Mouse (Mus musculus) liver, embryonic 14.5 days (tissue): ENCODE results near the gene Ptpn12. TPM values are rescaled to one million over a fixed set of nuclear protein-coding genes. Genes with fewer than 3 reads are reported as not detected.

Source experiments
- ATAC-seq: fragments of 200-750 bp; cut with Nextera tagmentation; 2 replicates; pipeline ENCODE4 v1.8.0; 2017; ENCODE audit warnings: moderate number of reproducible peaks, mild to moderate bottlenecking, moderate library complexity; ENCODE audit not compliant: insufficient read depth
- DNase-seq, 3 experiments: peaks; one replicate each; pipeline ENCODE4 v3.0.0-alpha.2; 2012 to 2013; ENCODE audit warnings: low read depth in 3 of 3, low spot score in 3 of 3
- H3K27ac ChIP-seq: fragments of 300-500 bp; sonication (generic); 2 replicates; pipeline ENCODE4 v1.5.1; 2014; ENCODE audit warnings: moderate library complexity, mild to moderate bottlenecking, control low read depth, inconsistent platforms
- H3K27me3 ChIP-seq: fragments of 300-500 bp; sonication (generic); 2 replicates; pipeline ENCODE4 v1.6.1; 2014; ENCODE audit warnings: mild to moderate bottlenecking, low read length, moderate library complexity; ENCODE audit not compliant: control insufficient read depth, insufficient read depth
- H3K36me3 ChIP-seq: fragments of 300-500 bp; sonication (generic); replicated peaks from 2 replicates; pipeline ENCODE4 v1.6.1; 2014; ENCODE audit warnings: low read depth; ENCODE audit not compliant: control insufficient read depth, insufficient read depth
- H3K4me1 ChIP-seq, 2 experiments: fragments of 200-500 bp in 1 of 2; fragments of 300-500 bp in 1 of 2; sonication (generic) in 1 of 2; replicated peaks; 2 replicates each; pipeline ENCODE4 v1.6.1; 2012 to 2014; ENCODE audit warnings: antibody characterized with exemption in 1 of 2, inconsistent platforms in 1 of 2, low read length in 1 of 2; ENCODE audit not compliant: control insufficient read depth in 2 of 2, insufficient read depth in 2 of 2
- H3K4me2 ChIP-seq: fragments of 300-500 bp; sonication (generic); 2 replicates; pipeline ENCODE4 v1.6.1; 2014; ENCODE audit warnings: low read depth, mild to moderate bottlenecking, control low read depth, moderate library complexity
- H3K4me3 ChIP-seq, 2 experiments: fragments of 200-500 bp in 1 of 2; fragments of 300-500 bp in 1 of 2; sonication (generic) in 1 of 2; 2 replicates each; pipeline ENCODE4 v1.5.1; 2012 to 2014; ENCODE audit warnings: low read depth in 2 of 2, low read length in 2 of 2, mild to moderate bottlenecking in 2 of 2, control low read depth in 1 of 2, inconsistent platforms in 1 of 2, moderate library complexity in 1 of 2; ENCODE audit not compliant: insufficient read depth in 1 of 2
- H3K9ac ChIP-seq: fragments of 300-500 bp; sonication (generic); replicated peaks from 2 replicates; pipeline ENCODE4 v1.6.1; 2014; ENCODE audit warnings: mild to moderate bottlenecking, control low read depth, moderate library complexity
- H3K9me3 ChIP-seq: fragments of 300-500 bp; sonication (generic); 2 replicates; pipeline ENCODE4 v1.6.1; 2016; ENCODE audit warnings: low read length, mixed read lengths; ENCODE audit not compliant: control insufficient read depth
- CTCF ChIP-seq: IDR thresholded peaks from 2 replicates; pipeline ENCODE4 v1.5.1; 2016; ENCODE audit warnings: antibody characterized with exemption, low read depth, control low read depth
- EP300 ChIP-seq: IDR thresholded peaks from 2 replicates; pipeline ENCODE4 v1.6.1; 2016; ENCODE audit warnings: antibody characterized with exemption, low read depth
- WGBS: fragments of 180-500 bp; shearing (Covaris S2); extraction: QIAGEN DNeasy Blood & Tissue Kit; methylation state at CpG from one replicate; pipeline ENCODE4 v1.1.7; 2014; ENCODE audit not compliant: insufficient replicate concordance; 5-methylcytosine and 5-hydroxymethylcytosine counted together
- polyA plus RNA-seq, 2 experiments: library from polyadenylated mRNA; depleted of rRNA in 1 of 2; stranded (reverse) in 1 of 2; unstranded in 1 of 2; fragments of >200 nt; fragmentation: Nextera tagmentation in 1 of 2; extraction: Ambion mirVana in 1 of 2; gene quantifications; 2 replicates each; pipeline versions ENCODE4 v1.2.1 to v1.2.3; 2012 to 2014

Ptpn12 gene
- polyA plus RNA-seq, 2 experiments = 14.4 to 18.6 TPM

GRCm38 (mm10) chr5:20973999-20974398 lies 81.7 kb downstream of the Ptpn12 start:
- Histone ChIP-seq H3K4me1 (no peaks in the 10 kb centered on the region; a peak in 1 of 4 replicates), H3K27me3 (no peaks in the 10 kb centered on the region), H3K27ac (no peak overlapping the region), H3K4me3 (no peak overlapping the region), H3K9ac (no peak overlapping the region), H3K9me3 (no peaks in the 10 kb centered on the region), H3K4me2 (no peak overlapping the region), H3K36me3 (no peaks in the 10 kb centered on the region)
- no peak for DNase-seq
- no peak for ATAC-seq
- WGBS = 64% methylated on average over 6 of the region's 7 CpGs
- TF ChIP-seq CTCF (no peak), EP300 (no peak)

DNA sequence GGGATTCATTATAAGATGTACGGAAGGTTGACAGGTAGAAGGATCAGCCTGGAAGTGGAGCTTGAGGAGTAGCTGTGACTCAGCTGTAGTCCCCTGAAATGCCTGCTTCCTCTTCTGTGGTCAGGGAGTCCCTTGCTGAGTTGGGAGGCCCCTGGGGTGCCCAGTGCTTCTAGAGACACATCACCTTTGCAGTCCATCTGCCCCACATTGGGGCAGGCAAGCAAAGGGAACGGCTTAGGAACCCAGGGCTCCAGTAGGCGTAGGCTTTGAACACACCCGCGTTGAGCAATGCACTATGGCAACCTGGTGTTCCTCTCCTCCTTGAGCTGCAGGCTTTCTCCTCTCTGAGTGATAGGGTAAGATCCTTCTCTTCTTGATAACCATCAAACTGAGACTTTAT lies 82.6 kb downstream of the Ptpn12 start:
- Histone ChIP-seq H3K27ac (no peak overlapping the region), H3K9me3 (no peaks in the 10 kb centered on the region), H3K4me1 (no peaks in the 10 kb centered on the region; a peak in 1 of 4 replicates), H3K9ac (no peak overlapping the region), H3K4me3 (no peak overlapping the region), H3K27me3 (no peaks in the 10 kb centered on the region), H3K36me3 (no peaks in the 10 kb centered on the region), H3K4me2 (no peak overlapping the region)
- TF ChIP-seq EP300 (no peak), CTCF (no peak)
- ATAC-seq = no peak
- no peak for DNase-seq
- 21% methylated on average over 5 of the region's 5 CpGs for WGBS

DNA sequence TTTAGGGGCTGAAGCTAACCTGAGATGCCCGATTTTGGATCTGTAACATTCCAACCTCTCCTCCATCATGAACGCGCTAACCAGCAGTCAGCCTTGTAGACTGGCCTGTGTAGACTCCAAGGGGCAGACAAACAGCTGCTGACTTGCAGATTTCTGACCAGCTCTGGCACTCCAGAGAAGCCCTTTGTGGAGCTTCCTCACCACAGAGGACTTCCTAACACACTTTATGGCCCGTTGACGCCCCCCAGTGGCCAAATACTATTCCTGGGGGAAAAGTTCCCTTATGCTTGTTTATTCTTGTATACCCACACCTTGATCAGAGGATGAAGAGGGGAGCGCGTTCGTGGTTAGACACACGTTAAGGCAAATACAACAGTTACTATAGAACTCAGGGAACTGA lies 86.7 kb downstream of the Ptpn12 start:
- H3K4me2 ChIP-seq = no peak overlapping the region
- no peak overlapping the region for H3K9ac ChIP-seq
- WGBS = 38% methylated on average over 9 of the region's 9 CpGs
- TF ChIP-seq EP300 (no peak), CTCF (peak; percentile 69)
- H3K36me3 ChIP-seq = no peaks in the 10 kb centered on the region
- H3K4me3 ChIP-seq = no peak overlapping the region
- no peak overlapping the region for H3K27ac ChIP-seq
- peak; percentile 50; the same call in 1 of the 2 replicates for ATAC-seq
- H3K27me3 ChIP-seq = no peaks in the 10 kb centered on the region
- no peaks in the 10 kb centered on the region; a peak in 1 of 4 replicates for H3K4me1 ChIP-seq
- peak; percentile 45 to 52 (median 52) for DNase-seq
- no peaks in the 10 kb centered on the region for H3K9me3 ChIP-seq

- TF ChIP-seq EP300 = no peak
- no peak for TF ChIP-seq CTCF
- ATAC-seq (no peak), DNase-seq (no peak)
- H3K4me3 ChIP-seq = no peak overlapping the region
- 59% methylated on average over 9 of the region's 9 CpGs for WGBS
- no peaks in the 10 kb centered on the region; a peak in 1 of 4 replicates for H3K4me1 ChIP-seq
- no peaks in the 10 kb centered on the region for H3K9me3 ChIP-seq
- no peaks in the 10 kb centered on the region for H3K27me3 ChIP-seq
- no peak overlapping the region for H3K9ac ChIP-seq
- H3K27ac ChIP-seq = no peak overlapping the region
- no peak overlapping the region for H3K4me2 ChIP-seq
- no peaks in the 10 kb centered on the region for H3K36me3 ChIP-seq
Observed at GRCm38 (mm10) chr5:20968493-20968892, 87.2 kb downstream of the Ptpn12 start.

DNA sequence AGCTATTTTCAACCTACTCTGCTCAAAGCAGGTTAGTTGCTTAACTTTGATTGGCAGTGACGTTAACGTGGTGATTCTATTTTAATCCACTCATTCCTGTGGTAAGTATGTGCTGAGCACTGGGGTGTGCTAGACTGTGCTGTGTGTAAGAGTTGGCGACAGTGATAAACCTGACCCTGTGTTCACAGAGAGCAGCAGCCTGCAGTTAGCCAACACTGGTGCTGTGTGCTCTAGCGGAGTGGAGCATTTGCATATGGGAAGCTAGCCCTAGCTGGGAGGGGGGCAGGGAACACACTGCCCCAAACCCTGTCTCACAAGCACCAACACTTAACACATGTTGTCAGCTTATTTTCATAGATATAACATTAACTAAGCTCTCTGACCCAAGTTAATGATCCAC lies 87.8 kb downstream of the Ptpn12 start:
- Histone ChIP-seq H3K4me1 (no peaks in the 10 kb centered on the region), H3K36me3 (no peaks in the 10 kb centered on the region), H3K27me3 (no peaks in the 10 kb centered on the region), H3K27ac (no peak overlapping the region), H3K4me2 (no peak overlapping the region), H3K9ac (no peak overlapping the region), H3K4me3 (no peak overlapping the region), H3K9me3 (no peaks in the 10 kb centered on the region)
- no peak for TF ChIP-seq EP300
- no peak for TF ChIP-seq CTCF
- WGBS = 15% methylated on average over 4 of the region's 4 CpGs
- DNase-seq = no peak
- no peak for ATAC-seq
